Mouse (Mus musculus) layer of hippocampus, adult 2 months (tissue): Measurements from ENCODE around the gene Arhgef28. TPM values are rescaled to one million over a fixed set of nuclear protein-coding genes. Genes with fewer than 3 reads are reported as not detected.
A peak's percentile ranks its signal among the peaks of the same experiment; 100 is the strongest.

Experiments used
- DNase-seq, 2 experiments: peaks; one replicate each; pipeline ENCODE4 v3.0.0; 2022; ENCODE audit warnings: low spot score in 2 of 2
- H3K27ac ChIP-seq: fragments of 200-600 bp; 2 replicates; pipeline ENCODE4 v1.8.1; 2022
- H3K4me3 ChIP-seq: fragments of 200-600 bp; 2 replicates; pipeline ENCODE4 v1.8.1; 2022; ENCODE audit warnings: mild to moderate bottlenecking
- CTCF ChIP-seq: fragments of 200-600 bp; conservative IDR thresholded peaks from 2 replicates; pipeline ENCODE4 v1.8.1; 2022; ENCODE audit warnings: antibody characterized with exemption, mild to moderate bottlenecking, moderate library complexity
- total RNA-seq, 2 experiments: library from RNA; stranded (reverse); gene quantifications; 2 replicates each; pipeline ENCODE4 v1.2.3; 2021

Arhgef28 gene
- total RNA-seq, 2 experiments from 2014 or later: 103 to 110 TPM

DNA sequence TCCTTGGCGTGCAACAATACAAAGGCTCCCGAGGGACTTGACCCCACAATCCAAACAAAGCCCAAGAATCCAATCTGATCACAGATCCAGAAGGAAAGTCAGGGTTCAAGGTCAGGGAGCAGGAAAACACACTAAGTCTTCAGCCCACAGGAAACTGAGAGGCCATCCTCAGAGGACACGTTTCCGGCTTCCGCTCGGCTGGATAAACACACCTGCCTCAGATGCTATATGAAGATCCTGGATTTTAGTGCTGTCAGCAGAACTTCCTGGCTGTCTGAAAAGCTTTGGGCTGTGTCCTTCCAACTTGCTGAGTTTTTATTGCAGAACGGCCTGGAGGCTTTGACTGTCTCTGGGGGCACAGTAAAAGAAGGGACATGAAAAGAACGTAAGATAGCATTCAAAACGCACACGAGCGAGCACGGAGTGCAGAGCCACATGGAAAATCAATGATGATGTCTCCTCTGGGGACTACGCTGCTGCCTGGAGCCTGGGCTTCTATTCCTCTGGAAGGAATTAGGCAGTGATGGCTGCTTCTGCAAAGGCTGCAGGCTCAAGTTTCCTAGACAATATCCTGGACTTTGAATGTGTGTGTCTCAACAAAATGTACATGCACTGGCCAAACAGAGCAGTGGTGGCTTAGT, 338.8 kb downstream of the Arhgef28 start:
- DNase-seq: no peak
- no peak for TF ChIP-seq CTCF
- no peak overlapping the region for H3K4me3 ChIP-seq
- H3K27ac ChIP-seq: no peak overlapping the region

DNA sequence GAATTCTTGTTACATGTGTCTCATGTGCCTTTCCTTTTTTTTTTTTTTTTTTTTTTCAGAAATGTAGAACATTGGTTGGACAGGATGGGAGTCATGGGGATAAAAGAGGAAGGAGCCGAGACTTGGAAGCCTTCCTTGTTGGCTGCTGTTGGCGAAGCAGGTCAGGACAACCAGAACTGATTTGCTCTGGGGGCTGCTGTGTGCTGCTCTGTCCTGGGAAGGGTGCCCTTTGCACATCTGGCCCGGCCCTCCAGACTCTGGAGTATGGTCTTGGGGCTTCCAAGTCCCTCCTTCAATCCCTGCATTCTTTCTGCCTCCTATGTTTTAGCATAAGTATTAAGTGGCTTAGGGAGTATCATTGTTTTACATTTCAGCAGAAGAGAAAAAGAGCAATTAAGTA, 347.2 kb downstream of the Arhgef28 start:
- H3K4me3 ChIP-seq: no peak overlapping the region
- TF ChIP-seq CTCF: no peak
- no peak for DNase-seq
- no peak overlapping the region for H3K27ac ChIP-seq

DNA sequence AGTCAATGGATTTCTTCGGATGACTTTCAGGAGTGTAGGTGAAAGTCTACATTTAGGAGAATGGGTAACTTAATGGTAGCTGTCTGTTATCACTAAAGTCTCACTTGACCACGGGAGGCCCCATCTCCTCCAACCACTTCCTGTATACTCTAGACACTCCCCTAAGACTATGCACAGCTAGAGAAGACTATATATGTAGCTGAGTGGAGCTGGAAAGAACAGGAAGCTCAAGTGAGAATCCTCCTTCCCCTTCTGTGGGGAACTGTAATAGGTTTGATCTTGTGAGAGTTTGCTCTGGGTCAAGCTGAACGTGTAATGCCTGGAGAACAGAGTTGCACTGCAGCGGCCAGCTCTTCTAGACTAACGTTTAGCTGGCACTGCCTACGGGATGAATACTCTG, 348.4 kb downstream of the Arhgef28 start:
- DNase-seq: no peak
- TF ChIP-seq CTCF: no peak
- no peak overlapping the region for H3K4me3 ChIP-seq
- no peak overlapping the region for H3K27ac ChIP-seq

DNA sequence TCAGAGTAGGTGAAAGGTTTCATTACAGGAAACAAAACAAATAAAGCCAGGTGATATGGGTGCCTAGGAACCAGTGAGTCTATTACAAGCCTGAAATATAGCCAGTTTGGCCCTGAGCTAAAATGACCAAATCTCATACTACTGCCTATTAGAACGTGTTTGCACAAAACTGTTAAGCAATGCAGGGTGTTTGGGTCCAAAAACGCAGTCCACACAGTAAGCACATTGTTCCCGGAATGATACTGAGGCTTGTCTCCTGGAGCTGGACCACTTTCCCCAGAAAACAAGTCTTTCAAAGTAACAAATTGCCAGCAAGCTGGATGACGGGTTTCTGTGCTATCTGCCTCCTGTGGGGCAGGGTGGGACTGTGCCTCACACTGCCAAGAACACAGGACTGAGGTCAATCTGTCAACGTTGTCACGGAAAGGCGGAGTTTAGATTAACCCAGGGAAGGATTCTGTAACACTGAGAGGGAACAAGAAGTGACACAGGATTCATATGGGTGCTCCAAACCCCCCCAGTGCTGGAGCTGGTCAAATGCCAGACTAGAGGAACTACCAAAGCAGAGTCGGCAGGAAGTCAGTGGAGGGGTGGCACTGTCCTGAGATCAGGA, 352.8 kb downstream of the Arhgef28 start:
- no peak for DNase-seq
- peak overlapping the region; percentile 29 for H3K27ac ChIP-seq
- no peak; the same call in 1 of the 2 replicates for TF ChIP-seq CTCF
- H3K4me3 ChIP-seq: no peak overlapping the region

Other genes with a start within 250 kb of the Arhgef28 start
- 10 to 100 TPM; 21.5 to 22.5 TPM for gene Utp15, start 56.6 kb upstream of the Arhgef28 start, total RNA-seq
- 10 to 100 TPM; 50.0 to 50.4 TPM for gene Ankra2, start 56.6 kb upstream of the Arhgef28 start, total RNA-seq
- not detected for gene Gm21976, start 73.4 kb upstream of the Arhgef28 start, total RNA-seq
- 100 to 1,000 TPM; 198 TPM for gene Btf3, start 110.6 kb upstream of the Arhgef28 start, total RNA-seq
- 1 to 10 TPM in 1 of 2 experiments, under 1 TPM in 1; 0.69 to 1.2 TPM for gene Foxd1, start 147.8 kb upstream of the Arhgef28 start, total RNA-seq